Mouse (Mus musculus) cerebellum, adult (tissue): ENCODE data around the gene Taf6.

Experiments used
- ATAC-seq: cut with Nextera tagmentation; 2 replicates; pipeline ENCODE4 v1.9.2; 2017; ENCODE audit warnings: mild to moderate bottlenecking, moderate library complexity, mixed read lengths; ENCODE audit not compliant: insufficient number of reproducible peaks, low FRiP score, low TSS enrichment

The Taf6 gene

DNA sequence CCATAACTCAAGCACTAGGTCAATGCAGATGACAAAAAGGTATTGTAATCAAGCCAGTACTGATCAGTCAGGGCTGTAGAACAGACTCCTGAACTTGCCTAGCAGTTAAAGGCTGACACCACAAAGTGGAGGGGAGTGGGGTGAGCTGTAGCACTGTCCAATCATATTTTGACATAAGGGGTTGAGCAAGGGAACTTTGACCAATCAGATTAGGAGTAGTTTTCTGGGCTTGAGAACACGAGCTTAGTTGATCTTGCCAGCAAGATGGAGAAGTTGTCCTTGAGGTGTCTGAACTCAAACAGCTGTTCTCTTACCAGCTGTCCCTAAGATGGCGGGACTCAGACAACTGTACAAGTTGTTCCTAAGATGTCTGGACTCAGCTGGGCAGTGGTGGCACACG, 14.0 kb downstream of the Taf6 start:
- ATAC-seq = no peak

DNA sequence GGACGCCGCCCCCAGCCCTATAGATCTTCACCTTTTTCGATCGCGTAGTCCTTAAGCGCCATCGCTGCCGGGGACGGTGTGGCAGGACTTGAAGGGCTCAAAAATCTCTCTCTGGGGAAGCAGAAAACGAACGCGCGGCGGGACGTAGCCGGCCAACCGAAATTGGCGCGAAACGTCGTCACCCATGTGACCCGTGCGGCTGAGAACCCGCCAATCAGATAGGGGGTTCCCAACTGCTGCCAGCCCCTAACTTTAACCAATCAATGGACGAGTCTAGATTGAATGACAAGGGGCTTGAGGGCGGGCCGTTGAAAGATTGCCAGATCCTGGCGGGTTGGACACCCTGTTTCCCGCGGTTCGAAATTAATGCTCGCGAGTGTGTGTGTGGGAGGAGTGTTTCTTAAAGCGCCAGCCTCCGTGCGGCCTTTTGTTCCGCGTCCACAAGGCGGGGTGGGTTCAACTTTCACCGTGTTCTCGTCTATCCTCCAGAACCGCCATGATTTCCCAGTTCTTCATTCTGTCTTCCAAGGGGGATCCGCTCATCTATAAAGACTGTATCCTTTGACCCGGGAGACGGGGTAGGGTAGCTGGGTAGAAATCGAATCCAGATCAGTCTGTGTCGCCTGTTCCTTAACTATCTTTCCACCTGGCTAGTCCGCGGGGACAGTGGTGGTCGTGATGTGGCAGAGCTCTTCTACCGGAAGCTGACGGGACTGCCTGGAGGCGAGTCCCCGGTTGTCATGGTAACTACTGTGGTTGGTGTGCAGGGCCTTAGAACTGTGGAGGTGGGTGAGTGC, 15.4 kb downstream of the Taf6 start, which contains the start of the genes Ap4m1 and Mcm7:
Ap4m1 (plus strand) TSS at position 308 of the 797 bp plus-strand sequence.
Mcm7 (minus strand) TSS at position 728 of the 797 bp plus-strand sequence.
- ATAC-seq = peak; percentile 78

DNA sequence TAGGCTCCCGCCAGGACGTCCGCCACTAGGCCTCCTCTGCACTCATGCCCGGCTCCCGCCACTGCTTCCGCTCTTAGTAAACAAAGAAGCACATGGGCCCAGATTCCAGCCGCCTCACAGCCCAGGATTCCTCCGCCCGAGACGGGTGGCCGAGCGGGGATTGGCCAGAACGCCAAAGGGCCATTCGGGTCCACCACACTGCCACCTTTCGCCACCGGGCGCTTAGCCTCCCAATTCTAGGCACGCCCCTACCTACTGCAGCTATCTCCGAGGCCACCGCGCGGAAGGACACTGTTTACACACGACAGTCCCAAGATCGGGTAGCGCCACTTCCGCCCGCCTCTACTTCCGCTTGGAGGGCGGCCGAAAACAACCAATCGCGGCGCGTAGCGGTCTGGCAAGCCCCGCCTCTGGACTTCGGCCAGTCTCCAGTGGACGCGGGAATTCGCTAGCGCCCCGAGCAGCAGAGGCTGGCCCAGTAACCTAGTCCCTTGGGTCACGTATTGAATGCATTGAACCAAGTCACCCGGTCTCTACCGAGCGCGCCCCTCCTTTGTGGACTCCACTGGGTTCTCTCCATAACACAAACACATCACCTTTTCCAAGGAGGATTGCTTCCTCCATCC, 16.2 kb downstream of the Taf6 start:
- peak; percentile 80 for ATAC-seq

DNA sequence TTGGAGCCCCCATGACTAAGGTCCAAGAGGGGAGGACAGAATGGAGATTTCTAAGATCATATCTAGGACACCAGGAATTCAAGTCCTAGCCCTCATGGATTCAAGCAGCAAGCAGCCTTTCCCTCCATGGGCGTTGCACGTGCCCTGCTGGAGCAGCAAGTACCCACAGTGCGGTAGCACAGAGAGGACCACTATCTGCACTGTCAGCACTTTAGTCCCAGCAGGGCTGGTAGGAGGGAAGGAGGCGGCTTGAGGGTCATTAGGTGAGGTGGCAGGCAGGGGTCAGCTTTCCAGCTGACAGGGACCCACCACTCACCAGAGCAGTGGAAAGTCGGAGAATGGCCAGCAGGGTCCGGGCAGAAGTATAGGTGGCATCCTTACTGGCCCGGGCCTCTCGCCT, 21.7 kb downstream of the Taf6 start:
- ATAC-seq = no peak

- ATAC-seq = no peak
Observed at GRCm38 (mm10) chr5:138163610-138164009, 23.6 kb downstream of the Taf6 start.

GRCm38 (mm10) chr5:138163046-138163445, 24.2 kb downstream of the Taf6 start:
- no peak for ATAC-seq

DNA sequence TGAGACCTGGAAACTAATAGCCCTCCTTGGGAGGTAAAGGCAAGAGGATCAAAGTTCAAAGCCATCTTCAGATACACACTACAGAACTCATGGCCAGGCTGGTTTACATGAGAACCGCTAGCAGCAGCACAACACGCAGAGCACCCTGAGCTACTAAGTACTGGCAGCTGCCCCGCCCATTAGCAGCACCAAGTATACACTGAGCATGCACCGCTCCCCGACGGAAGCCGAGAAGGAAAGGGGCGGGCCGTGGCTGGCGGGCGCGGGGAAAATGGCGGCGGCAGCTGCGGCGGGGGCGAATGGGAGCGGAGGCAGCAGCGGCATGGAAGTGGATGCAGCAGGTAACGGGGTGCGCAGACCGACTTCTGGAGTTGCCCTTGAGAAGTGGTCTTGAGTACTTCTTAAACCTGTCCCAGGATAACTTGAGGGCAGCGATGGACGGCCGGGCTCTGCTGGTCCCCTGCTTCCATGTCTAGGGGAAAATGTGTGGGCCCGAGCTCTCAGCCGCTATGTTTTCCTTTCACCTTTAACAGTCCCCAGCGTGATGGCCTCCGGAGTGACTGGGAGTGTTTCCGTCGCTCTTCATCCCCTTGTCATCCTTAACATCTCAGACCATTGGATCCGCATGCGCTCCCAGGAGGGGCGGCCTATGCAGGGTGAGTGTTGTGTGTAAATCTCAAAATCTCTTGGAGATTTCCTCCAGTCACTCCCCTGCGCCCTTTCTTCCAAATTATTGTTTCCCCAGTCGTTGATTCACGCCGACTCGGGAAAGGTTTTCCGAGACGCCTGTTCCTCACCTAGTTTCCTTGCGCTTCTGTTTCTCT, 26.2 kb downstream of the Taf6 start, which contains the start of gene Cops6:
Cops6 (plus strand) TSS at position 230 of the 824 bp plus-strand sequence.
- ATAC-seq = peak; percentile 93

DNA sequence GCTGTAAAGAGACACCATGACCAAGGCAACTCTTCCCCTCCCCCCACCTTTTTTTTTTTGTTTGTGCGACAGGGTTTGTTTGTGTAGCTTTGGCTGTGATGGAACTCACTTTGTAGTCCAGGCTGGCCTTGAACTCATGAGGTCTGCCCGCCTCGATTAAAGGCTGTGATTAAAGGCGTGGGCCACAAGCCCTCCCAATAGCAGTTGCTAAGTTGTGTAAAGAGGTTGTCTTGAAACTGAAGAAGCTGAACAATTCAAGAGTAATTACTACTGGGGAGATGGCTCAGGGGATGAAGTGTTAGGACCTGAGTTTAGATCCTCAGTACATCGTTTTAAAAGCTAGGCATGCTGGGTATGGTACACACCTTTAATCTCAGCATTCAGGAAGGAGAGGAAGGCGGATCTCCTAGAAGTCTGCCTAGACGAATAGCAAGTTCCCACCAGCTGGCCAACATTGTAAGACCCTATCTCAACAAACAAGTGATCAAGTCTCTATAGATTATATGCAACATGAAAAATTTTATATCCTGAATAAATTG, 27.0 kb downstream of the Taf6 start:
- ATAC-seq = no peak

DNA sequence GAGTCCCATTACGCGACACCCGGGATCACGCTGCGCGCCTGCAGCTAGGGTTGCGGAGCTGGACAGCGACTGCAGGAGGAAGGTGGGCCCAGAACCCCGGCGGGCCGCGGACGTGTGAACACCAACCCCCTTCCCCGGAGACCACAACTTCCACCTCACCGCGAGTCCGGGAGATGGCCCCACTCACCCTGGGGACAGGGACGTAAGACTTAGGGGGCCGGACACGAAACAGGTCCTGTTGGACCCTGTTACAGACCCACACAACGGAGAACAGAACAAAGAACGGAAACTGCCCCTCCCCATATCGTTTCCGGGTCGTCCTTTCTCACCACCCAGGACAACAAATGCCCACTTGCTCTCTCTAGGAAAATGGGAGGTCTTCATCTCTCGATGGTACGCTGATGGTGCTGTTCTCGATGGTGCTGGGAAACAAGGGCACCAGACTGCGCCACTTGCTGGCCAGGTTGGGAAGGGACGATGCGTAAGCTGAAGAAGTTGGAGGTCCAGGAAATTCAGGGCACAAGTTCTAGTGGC, 31.7 kb downstream of the Taf6 start, which contains the start of gene Zfp113:
Zfp113 (minus strand) TSS at position 302 of the 534 bp plus-strand sequence.
- ATAC-seq = peak; percentile 98

GRCm38 (mm10) chr5:138154390-138154789, 32.9 kb downstream of the Taf6 start:
- ATAC-seq = no peak

- ATAC-seq = no peak
Observed at GRCm38 (mm10) chr5:138138585-138138984, 48.7 kb downstream of the Taf6 start.

- no peak for ATAC-seq
Observed at GRCm38 (mm10) chr5:138137935-138138549, 49.2 kb downstream of the Taf6 start.

GRCm38 (mm10) chr5:138137257-138137656, 50.0 kb downstream of the Taf6 start:
- ATAC-seq = no peak

DNA sequence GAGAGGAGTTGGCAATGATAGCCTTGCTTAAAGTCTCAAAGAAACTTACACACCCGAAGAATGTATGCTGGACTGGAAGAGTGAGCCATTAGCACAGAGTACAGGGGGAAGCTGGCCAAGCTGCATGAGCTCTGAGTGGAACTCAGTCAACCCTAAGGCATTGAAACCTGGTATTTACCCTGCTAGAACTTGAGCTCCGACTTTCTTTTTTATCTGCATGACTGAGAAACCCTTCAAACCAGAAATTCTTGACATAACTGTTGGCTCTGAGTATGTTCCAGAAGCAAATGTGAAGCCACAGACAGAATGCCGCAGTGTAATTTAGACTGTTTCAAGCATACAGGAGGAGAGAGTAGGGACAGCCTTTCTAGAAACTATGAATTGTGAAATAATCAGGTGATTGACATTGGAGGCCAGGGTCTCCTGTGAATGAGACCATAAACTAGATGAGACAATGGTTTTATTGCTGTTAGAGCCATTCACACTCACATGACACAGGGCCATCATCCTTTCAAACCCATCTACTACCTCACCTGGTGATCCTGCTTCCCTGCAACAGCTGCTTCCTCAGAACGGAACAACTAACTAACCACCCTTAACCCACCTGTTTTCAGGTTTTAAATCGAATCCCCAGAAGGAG, 54.7 kb downstream of the Taf6 start:
- no peak for ATAC-seq
